Mouse (Mus musculus): Measurements from ENCODE around the gene 1700001C19Rik.
"Not testable (repeated sequence)": the region's sequence is repeated elsewhere in the genome, so short reads cannot be mapped to it uniquely, and the experiment has no call there.

DNA sequence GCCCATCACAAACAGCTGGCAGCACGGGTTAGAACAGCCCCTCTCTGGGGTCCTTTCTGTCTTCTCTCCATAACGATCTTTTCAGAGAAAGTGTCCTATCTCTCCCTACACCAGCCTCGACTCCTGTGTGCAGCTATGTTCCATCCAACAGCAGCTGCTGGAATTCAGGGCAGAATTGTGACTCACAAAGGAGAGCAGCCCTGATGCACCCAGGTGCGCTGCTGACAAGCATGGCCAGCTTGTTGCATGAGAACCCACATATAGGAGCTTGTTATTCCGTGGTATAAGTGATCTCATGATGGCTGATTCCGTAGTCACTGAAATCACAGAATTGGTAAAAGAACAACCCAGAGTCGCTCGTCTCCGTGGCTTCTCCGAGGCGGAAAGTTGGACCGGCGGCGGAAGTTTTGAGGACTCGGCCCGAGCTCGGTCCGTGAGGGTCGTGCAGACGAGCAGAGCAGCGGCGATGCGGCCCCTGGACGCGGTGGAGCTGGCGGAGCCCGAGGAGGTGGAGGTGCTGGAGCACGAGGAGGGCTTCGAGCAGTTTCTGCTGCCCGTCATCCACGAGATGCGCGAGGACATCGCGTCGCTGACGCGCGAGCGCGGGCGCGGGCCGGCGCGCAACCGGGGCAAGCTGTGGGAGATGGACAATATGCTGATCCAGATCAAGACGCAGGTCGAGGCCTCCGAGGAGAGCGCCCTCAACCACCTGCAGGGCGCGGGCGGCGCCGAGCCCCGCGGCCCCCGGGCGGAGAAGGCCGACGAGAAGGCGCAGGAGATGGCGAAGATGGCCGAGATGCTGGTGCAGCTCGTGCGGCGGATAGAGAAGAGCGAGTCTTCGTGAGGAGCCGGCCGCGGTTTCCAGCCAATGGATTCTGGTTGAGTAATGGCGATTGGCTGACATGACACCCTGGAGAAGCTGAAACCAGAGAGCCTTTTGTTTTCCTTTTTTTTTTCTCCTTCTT, 27.0 kb downstream of the 1700001C19Rik start:
- not testable (repeated sequence) for TF ChIP-seq CTCF (IDR thresholded peaks at IDR 0.05; ENCODE audit: borderline replicate concordance, insufficient read depth, low read depth, low read length); POLR2A (IDR thresholded peaks at IDR 0.05; ENCODE audit: borderline replicate concordance, insufficient read depth, low read length)
